Mouse (Mus musculus) intestine, embryonic 14.5 days (tissue): ENCODE results near the gene Vipr1. TPM values are rescaled to one million over a fixed set of nuclear protein-coding genes. Genes with fewer than 3 reads are reported as not detected.

ENCODE experiments used
- ATAC-seq: fragments of 200-750 bp; cut with Nextera tagmentation; replicated peaks from 2 replicates; pipeline ENCODE4 v1.8.0; 2017; ENCODE audit warnings: low read depth, moderate number of reproducible peaks, moderate TSS enrichment, moderate library complexity; ENCODE audit not compliant: low FRiP score, low TSS enrichment
- DNase-seq: peaks from one replicate; pipeline ENCODE4 v3.0.0-alpha.2; 2018; ENCODE audit warnings: low spot score
- H3K27ac ChIP-seq: fragments of 300-500 bp; sonication (generic); 2 replicates; pipeline ENCODE4 v1.5.1; 2014; ENCODE audit warnings: low read depth, mild to moderate bottlenecking, control low read depth
- H3K27me3 ChIP-seq: fragments of 300-500 bp; sonication (generic); replicated peaks from 2 replicates; pipeline ENCODE4 v1.6.1; 2014; ENCODE audit warnings: low read length, control low read depth; ENCODE audit not compliant: control insufficient read depth, insufficient read depth
- H3K36me3 ChIP-seq: fragments of 300-500 bp; sonication (generic); 2 replicates; pipeline ENCODE4 v1.6.1; 2014; ENCODE audit warnings: low read length, control low read depth; ENCODE audit not compliant: control insufficient read depth, insufficient read depth
- H3K4me1 ChIP-seq: fragments of 300-500 bp; sonication (generic); replicated peaks from 2 replicates; pipeline ENCODE4 v1.6.1; 2014; ENCODE audit warnings: low read length, control low read depth, mixed read lengths; ENCODE audit not compliant: control insufficient read depth, insufficient read depth
- H3K4me2 ChIP-seq: fragments of 300-500 bp; sonication (generic); 2 replicates; pipeline ENCODE4 v1.6.1; 2014; ENCODE audit warnings: low read length
- H3K4me3 ChIP-seq: fragments of 300-500 bp; sonication (generic); 2 replicates; pipeline ENCODE4 v1.5.1; 2014; ENCODE audit warnings: low read depth, low read length, control low read depth, mixed read lengths
- H3K9ac ChIP-seq: fragments of 300-500 bp; sonication (generic); 2 replicates; pipeline ENCODE4 v1.6.1; 2014; ENCODE audit warnings: mild to moderate bottlenecking, low read length
- H3K9me3 ChIP-seq: fragments of 300-500 bp; sonication (generic); 2 replicates; pipeline ENCODE4 v1.6.1; 2016; ENCODE audit warnings: low read length, control low read depth; ENCODE audit not compliant: control insufficient read depth
- WGBS: fragments of 180-500 bp; shearing (Covaris S2); extraction: QIAGEN DNeasy Blood & Tissue Kit; methylation state at CpG from one replicate; pipeline ENCODE4 v1.1.7; 2014; 5-methylcytosine and 5-hydroxymethylcytosine counted together
- polyA plus RNA-seq: library from polyadenylated mRNA; unstranded; fragments of >200 nt; fragmentation: Nextera tagmentation; extraction: Ambion mirVana; gene quantifications from 2 replicates; pipeline ENCODE4 v1.2.1, GENCODE M21; 2014

The Vipr1 gene
- polyA plus RNA-seq, 1 experiment from 2014 or later: 5.9 TPM

DNA sequence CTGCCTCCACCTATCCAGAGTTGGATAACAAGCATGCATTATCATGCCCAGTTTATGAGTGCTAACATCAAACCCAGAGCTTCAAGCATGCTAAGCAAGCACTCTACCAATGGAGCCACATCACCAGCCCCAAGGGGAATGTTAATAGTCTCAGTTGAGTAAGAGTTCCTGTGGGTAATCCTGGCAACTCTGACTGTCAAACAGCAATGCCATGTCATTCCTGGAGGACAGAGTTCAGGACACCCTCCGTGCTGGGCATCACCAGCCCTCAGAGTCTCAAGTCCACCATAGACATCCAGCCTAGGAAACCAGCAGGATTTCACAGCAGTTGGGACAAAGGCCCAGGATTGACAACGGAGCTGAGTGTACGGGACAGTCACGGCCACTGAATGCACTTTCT is 19.3 kb upstream of the Vipr1 start:
- Histone ChIP-seq H3K36me3 (no peaks in the 10 kb centered on the region), H3K4me2 (no peak overlapping the region), H3K4me3 (no peak overlapping the region), H3K27ac (no peak overlapping the region), H3K27me3 (no peaks in the 10 kb centered on the region), H3K4me1 (no peaks in the 10 kb centered on the region), H3K9ac (no peak overlapping the region), H3K9me3 (no peaks in the 10 kb centered on the region)
- DNase-seq (no peak), ATAC-seq (no peak)
- 88% methylated on average over 4 of the region's 4 CpGs for WGBS

DNA sequence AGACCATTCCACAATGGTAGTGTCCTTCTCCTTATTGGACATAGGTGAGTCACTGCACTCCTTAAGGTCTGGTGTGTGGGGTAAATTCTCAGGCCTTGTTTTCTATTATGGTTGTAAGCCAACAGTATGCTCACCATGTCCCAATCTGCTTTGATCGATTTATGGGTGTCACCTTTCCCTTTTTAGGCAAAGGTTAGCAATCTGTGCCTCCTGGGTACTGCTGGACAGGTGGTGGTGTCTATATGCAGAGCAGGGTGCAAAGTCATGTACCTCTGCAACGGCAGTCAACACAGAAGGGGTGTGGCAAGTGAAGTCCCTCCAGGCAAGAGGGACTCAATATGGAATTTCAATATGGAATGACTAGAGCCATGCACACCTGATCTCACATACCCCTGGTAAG is 17.6 kb upstream of the Vipr1 start:
- DNase-seq: no peak
- WGBS: 81% methylated on average over 2 of the region's 2 CpGs
- Histone ChIP-seq H3K27ac (no peak overlapping the region), H3K9me3 (no peaks in the 10 kb centered on the region), H3K9ac (no peak overlapping the region), H3K4me3 (no peak overlapping the region), H3K36me3 (no peaks in the 10 kb centered on the region), H3K27me3 (no peaks in the 10 kb centered on the region), H3K4me1 (no peaks in the 10 kb centered on the region), H3K4me2 (no peak overlapping the region)
- no peak for ATAC-seq

DNA sequence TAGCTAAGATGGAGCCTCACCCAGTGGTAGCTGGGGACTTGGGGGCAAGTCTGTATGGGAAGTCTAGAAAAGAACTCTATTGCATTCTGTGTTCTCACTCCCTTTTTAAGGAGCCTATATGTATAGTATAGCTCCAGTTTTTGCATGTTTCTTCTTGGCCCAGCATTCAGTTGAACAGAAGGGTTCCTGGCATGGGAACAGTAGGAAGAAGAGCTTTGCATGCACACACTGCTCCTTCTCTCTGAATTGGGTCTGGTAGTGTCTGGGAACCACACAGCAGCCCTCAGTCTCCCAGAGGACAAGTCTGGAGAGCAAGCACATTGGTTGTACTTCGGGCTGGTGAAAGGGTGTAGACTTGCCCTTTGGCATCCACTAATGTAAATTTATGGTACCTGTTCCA is 11.9 kb upstream of the Vipr1 start:
- no peak overlapping the region for H3K27ac ChIP-seq
- no peaks in the 10 kb centered on the region for H3K36me3 ChIP-seq
- no peak overlapping the region for H3K4me2 ChIP-seq
- H3K9ac ChIP-seq: no peak overlapping the region
- H3K27me3 ChIP-seq: no peaks in the 10 kb centered on the region
- no peak for DNase-seq
- H3K9me3 ChIP-seq: no peaks in the 10 kb centered on the region
- WGBS: 89% methylated on average over 1 of the region's 1 CpGs
- H3K4me1 ChIP-seq: no peaks in the 10 kb centered on the region
- no peak for ATAC-seq
- H3K4me3 ChIP-seq: no peak overlapping the region

DNA sequence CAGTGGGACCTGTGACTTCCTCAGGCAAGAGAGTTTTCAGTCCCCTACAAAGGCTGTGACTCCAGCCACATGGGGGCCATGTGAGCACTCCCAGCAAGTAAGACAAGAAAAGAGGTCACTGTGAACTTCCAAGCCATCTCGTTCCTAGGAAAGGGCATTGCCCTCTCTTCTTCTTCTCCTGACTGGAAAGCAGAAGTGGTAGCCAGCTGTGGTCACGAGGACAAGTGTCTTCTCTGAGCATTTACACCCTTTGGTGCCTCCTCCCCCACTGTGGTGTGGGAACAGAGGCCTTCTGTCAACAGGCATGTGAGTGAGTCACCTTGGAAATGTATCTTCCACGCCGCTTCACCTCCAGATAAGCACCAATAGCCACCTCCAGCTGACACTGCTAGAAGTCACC is 10.6 kb upstream of the Vipr1 start:
- Histone ChIP-seq H3K36me3 (no peaks in the 10 kb centered on the region), H3K4me1 (no peaks in the 10 kb centered on the region), H3K9ac (no peak overlapping the region), H3K27me3 (no peaks in the 10 kb centered on the region), H3K27ac (no peak overlapping the region), H3K9me3 (no peaks in the 10 kb centered on the region), H3K4me3 (no peak overlapping the region), H3K4me2 (no peak overlapping the region)
- no peak for DNase-seq
- no peak for ATAC-seq
- WGBS: 56% methylated on average over 4 of the region's 4 CpGs

DNA sequence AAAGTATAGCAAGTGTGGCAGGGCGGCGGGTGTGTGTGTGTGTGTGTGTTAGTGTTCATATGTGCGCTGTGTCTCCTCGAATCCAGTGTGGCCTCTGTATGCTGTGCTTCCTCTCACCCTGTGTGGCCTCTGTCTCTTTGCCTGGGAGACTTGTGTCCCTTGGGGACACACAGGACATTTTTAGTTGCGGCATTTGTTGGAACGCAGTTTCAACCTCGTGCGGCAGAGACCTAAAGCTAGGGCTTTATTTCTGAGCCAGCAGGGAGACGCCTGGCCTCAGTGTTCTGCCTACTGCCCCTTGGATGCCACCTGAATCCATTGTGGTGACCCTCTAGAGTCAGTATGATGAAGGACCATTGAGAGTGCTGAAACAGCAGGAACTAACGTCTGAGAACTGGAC is 9.6 kb upstream of the Vipr1 start:
- Histone ChIP-seq H3K27ac (no peak overlapping the region), H3K4me3 (no peak overlapping the region), H3K9me3 (no peaks in the 10 kb centered on the region), H3K27me3 (no peaks in the 10 kb centered on the region), H3K36me3 (no peaks in the 10 kb centered on the region), H3K9ac (no peak overlapping the region), H3K4me1 (no peaks in the 10 kb centered on the region), H3K4me2 (no peak overlapping the region)
- WGBS: 85% methylated on average over 10 of the region's 10 CpGs
- DNase-seq (no peak), ATAC-seq (no peak)

DNA sequence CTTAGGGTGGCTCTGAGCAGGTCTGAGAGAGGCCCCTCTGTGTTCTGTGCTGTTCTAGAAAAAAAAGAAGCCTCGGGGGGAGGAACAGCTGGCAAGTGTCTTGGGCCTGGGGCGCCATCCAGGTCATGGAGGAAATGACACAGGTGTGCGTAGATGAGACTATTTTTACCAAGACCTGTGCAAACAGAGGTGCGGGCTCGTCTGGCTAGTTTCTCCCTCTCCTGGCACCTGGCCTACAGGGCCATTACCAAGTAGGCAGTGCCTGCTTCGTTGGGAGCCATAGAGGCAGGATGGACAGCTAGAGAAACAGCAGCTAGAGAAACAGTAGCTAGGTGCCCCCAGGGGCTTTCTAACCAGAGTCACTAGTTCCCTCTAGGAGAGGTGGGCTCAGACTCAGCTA is 9.2 kb upstream of the Vipr1 start:
- H3K4me2 ChIP-seq: no peak overlapping the region
- H3K4me1 ChIP-seq: no peaks in the 10 kb centered on the region
- H3K27ac ChIP-seq: no peak overlapping the region
- ATAC-seq: no peak
- no peak overlapping the region for H3K4me3 ChIP-seq
- H3K9ac ChIP-seq: no peak overlapping the region
- 64% methylated on average over 6 of the region's 6 CpGs for WGBS
- H3K9me3 ChIP-seq: no peaks in the 10 kb centered on the region
- no peaks in the 10 kb centered on the region for H3K36me3 ChIP-seq
- DNase-seq: no peak
- no peaks in the 10 kb centered on the region for H3K27me3 ChIP-seq

DNA sequence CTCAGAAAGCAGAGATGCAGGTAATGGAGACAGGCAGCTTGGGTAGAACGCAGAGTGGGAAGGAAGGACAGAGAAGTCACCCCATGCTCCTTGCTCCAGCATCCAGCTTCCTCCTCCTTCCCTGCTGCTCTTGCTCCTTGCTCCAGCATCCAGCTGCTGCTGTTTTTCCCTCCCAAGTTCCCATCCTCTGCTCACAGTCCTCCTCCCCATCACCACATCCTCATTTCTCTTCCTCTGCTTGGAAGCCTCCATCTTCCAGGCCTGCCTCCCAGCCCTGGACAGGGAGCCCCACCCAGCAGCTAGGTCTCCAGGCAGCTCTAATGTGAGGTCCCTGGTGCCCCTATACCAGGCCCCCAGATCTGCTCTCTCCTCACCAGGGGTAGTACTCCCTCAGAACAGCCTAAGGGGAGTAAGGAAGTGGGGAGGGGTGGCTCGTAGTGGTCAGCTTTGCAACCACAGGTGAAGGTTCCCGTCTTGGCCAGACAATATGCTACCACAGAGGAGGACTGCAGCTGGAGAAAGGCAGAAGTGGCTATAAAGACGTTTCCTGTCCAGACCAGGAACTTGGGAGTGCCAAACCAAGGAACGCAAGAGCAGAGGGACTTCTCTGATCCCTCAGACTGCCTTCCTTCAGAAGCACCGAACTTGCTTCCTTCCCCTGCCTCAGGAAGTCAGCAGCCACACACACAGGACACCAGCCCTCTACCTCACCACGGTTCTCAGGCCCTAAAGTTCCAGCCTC is 6.5 kb upstream of the Vipr1 start:
- Histone ChIP-seq H3K4me1 (no peaks in the 10 kb centered on the region), H3K36me3 (no peaks in the 10 kb centered on the region), H3K4me3 (no peak overlapping the region), H3K4me2 (no peak overlapping the region), H3K27me3 (peaks cover 21% of the 10 kb centered on the region), H3K9me3 (no peaks in the 10 kb centered on the region), H3K27ac (no peak overlapping the region), H3K9ac (no peak overlapping the region)
- 47% methylated on average over 7 of the region's 7 CpGs for WGBS
- DNase-seq (no peak), ATAC-seq (no peak)

DNA sequence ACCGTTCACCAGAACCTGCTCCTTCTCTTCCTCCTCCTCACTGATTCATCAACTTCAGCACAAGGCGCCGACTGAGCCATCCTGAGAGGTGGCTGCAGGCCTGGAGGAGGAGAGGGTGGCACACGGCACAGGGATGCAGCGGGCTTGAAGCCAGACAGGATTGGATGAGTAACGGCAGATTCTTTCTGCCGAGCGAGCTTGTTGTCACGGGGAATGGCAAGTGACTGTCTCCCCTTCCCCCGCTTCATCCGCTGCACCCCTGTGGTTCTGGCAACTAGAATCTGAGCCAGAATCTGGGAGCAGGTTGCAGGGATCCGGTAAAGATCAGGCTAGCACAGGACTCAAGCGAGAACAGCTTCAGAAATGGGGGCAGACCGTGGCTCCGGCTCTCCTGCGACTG is 2.7 kb upstream of the Vipr1 start:
- Histone ChIP-seq H3K27ac (no peak overlapping the region), H3K9ac (no peak overlapping the region), H3K4me2 (no peak overlapping the region), H3K9me3 (no peaks in the 10 kb centered on the region), H3K4me1 (peaks cover 9% of the 10 kb centered on the region), H3K36me3 (no peaks in the 10 kb centered on the region), H3K27me3 (peaks cover 54% of the 10 kb centered on the region), H3K4me3 (no peak overlapping the region)
- DNase-seq (no peak), ATAC-seq (no peak)
- WGBS: 54% methylated on average over 16 of the region's 16 CpGs

DNA sequence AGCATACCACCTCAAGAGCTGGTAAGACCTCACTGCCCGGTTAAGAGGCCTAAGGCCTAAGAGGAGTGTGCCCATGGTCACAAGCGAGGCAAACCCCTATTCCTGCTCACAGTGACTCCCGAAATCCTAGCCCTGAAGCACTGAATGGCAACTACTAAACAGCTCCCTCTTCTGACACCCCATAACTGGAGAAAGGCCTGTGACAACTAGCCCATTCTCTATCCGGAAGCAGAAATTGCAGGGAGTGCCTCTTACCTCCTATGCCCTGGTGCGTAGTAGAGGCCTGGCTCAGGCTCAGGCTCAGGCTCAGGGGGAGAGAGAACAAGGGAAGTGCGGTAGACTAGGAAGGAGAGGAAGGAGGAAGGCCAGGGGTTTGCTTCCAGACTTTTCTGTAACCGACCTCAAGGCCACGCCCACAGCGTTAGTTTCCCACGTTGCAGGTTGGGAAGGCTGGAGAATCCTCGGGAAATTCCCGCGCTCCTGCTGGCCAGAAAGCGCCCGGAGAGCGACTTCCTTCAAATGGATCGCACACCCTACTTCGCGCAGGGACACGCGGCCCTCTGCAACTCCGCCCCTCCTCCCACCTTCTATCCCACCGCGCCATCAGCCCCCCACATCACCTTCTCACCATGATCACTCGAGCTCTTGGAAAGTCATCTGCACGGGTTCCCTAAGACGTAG is 1.1 kb upstream of the Vipr1 start:
- Histone ChIP-seq H3K4me3 (peak overlapping the region; percentile 37), H3K27ac (no peak overlapping the region), H3K4me1 (peaks cover 9% of the 10 kb centered on the region), H3K9ac (0 out of 2 replicates have a peak overlapping the region, but pooled peaks have one; percentile 7), H3K9me3 (no peaks in the 10 kb centered on the region), H3K36me3 (no peaks in the 10 kb centered on the region), H3K27me3 (peaks cover 54% of the 10 kb centered on the region), H3K4me2 (peak overlapping the region; percentile 66)
- 13% methylated on average over 26 of the region's 27 CpGs for WGBS
- peak; percentile 62 for DNase-seq
- ATAC-seq: no peak; the same call in 1 of the 2 replicates
